Mouse (Mus musculus): ENCODE measurements around the gene Fam193b. TPM values are rescaled to one million over a fixed set of nuclear protein-coding genes. Genes with fewer than 3 reads are reported as not detected.
A peak's percentile ranks its signal among the peaks of the same experiment; 100 is the strongest.

Fam193b gene
- polyA plus RNA-seq, 1 experiment from 2014 or later, result 23.1 TPM

DNA sequence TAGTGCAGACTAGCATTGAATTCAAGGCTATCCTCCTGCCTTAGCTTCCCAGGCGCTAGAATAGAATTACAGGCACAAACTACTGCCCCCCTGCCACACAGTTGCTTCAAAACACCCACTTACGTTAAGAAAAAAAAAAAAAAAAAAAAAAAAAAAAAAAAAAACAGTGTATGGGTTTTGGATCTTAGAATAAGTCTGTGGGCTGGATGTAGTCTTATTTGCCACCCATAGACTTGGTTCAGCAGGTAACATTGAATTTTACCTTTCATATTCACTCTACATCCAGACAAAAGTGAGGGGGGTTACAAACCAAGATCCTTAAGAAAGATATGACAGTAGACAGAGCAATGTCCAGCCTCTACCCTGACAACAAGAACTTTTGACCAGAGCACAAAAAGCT, 3.0 kb downstream of the Fam193b start:
- no peak for DNase-seq (ENCODE audit: low spot score)
- 95% methylated on average over 2 of the region's 2 CpGs for WGBS

DNA sequence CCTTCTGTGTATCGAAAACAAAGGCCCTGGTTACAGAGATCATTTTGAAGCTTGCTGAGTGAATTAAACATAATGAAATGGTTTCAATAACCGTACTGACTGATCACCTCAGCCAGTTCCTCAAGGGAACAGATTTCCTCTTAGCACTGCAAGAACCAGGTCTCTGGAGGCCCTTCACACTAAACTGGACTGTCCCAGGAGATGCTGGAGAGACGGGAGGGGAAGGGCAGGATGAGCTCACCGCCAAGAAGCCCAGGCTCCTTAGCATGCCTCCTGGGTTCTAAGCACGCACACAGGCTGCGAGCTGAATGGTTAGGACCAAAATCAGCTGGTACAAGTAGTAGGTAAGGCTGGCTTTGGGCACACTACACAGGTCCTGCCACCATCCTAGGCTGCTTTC, 3.9 kb downstream of the Fam193b start:
- Histone ChIP-seq H3K36me3 (ENCODE audit: insufficient read depth, low read length) (no peaks in the 10 kb centered on the region), H3K4me3 (ENCODE audit: low read depth, low read length) (no peak overlapping the region), H3K27me3 (replicated peaks; ENCODE audit: insufficient read depth, low read length) (no peaks in the 10 kb centered on the region), H3K4me1 (ENCODE audit: insufficient read depth, low read depth, low read length) (peaks cover 9% of the 10 kb centered on the region; the same call in 1 of the 2 replicates), H3K27ac (ENCODE audit: low read length) (no peak overlapping the region), H3K9me3 (ENCODE audit: low read length) (no peaks in the 10 kb centered on the region), H3K4me2 (replicated peaks; ENCODE audit: low read depth, low read length) (no peak overlapping the region), H3K9ac (replicated peaks; ENCODE audit: low read depth) (no peak overlapping the region)
- TF ChIP-seq EP300 (IDR thresholded peaks at IDR 0.05) (no peak), CTCF (IDR thresholded peaks at IDR 0.05) (no peak)
- DNase-seq (ENCODE audit: low spot score) (no peak), ATAC-seq (no peak)
- WGBS, result 88% methylated on average over 6 of the region's 6 CpGs

More for the DNA sequence above, 3.0 kb downstream of the Fam193b start:
- no peak for ATAC-seq
- H3K9me3 ChIP-seq (ENCODE audit: low read length), result no peaks in the 10 kb centered on the region
- H3K27ac ChIP-seq (ENCODE audit: low read length), result no peak overlapping the region
- no peak overlapping the region for H3K9ac ChIP-seq (replicated peaks; ENCODE audit: low read depth)
- no peak overlapping the region for H3K4me3 ChIP-seq (ENCODE audit: low read depth, low read length)
- TF ChIP-seq EP300 (IDR thresholded peaks at IDR 0.05) (no peak), CTCF (IDR thresholded peaks at IDR 0.05) (no peak)
- no peak overlapping the region for H3K4me2 ChIP-seq (replicated peaks; ENCODE audit: low read depth, low read length)
- H3K4me1 ChIP-seq (ENCODE audit: insufficient read depth, low read depth, low read length), result peaks cover 9% of the 10 kb centered on the region; the same call in 1 of the 2 replicates
- H3K36me3 ChIP-seq (ENCODE audit: insufficient read depth, low read length), result no peaks in the 10 kb centered on the region
- no peaks in the 10 kb centered on the region for H3K27me3 ChIP-seq (replicated peaks; ENCODE audit: insufficient read depth, low read length)

DNA sequence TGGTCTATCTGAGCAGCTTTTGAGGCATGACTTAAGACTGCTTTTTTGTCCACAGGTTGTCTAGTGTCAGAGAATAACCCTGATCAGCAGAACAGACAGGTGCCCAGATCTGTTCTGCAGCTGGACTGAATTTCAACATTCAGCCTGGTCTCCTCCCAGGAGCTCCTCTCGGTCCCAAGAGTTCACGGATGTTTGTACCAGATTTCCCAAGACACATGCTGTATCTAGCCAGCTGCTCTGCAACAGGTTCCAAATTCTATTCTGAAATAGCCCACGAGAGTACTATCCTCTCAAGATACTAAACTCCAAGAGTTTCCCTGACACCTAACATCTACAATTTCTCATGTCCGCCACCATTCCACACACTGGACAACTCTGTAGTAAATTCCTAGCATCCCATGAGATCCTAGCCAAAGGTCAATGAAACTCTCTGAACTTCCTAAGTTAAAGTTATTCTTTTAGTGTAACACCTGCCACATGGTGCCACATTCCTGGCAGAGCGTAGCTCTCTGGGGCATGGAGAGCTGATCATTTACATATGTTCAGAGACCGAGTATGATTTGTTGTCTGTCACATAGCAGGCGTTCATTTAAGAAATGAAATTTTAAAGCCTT, 7.5 kb downstream of the Fam193b start:
- Histone ChIP-seq H3K9me3 (ENCODE audit: low read length) (no peaks in the 10 kb centered on the region), H3K9ac (replicated peaks; ENCODE audit: low read depth) (no peak overlapping the region), H3K36me3 (ENCODE audit: insufficient read depth, low read length) (no peaks in the 10 kb centered on the region), H3K4me1 (ENCODE audit: insufficient read depth, low read depth, low read length) (no peaks in the 10 kb centered on the region), H3K4me3 (ENCODE audit: low read depth, low read length) (no peak overlapping the region), H3K27ac (ENCODE audit: low read length) (no peak overlapping the region), H3K4me2 (replicated peaks; ENCODE audit: low read depth, low read length) (no peak overlapping the region), H3K27me3 (replicated peaks; ENCODE audit: insufficient read depth, low read length) (no peaks in the 10 kb centered on the region)
- WGBS, result 79% methylated on average over 7 of the region's 7 CpGs
- DNase-seq (ENCODE audit: low spot score) (peak; percentile 57), ATAC-seq (peak; percentile 53)
- no peak for TF ChIP-seq CTCF (IDR thresholded peaks at IDR 0.05)

DNA sequence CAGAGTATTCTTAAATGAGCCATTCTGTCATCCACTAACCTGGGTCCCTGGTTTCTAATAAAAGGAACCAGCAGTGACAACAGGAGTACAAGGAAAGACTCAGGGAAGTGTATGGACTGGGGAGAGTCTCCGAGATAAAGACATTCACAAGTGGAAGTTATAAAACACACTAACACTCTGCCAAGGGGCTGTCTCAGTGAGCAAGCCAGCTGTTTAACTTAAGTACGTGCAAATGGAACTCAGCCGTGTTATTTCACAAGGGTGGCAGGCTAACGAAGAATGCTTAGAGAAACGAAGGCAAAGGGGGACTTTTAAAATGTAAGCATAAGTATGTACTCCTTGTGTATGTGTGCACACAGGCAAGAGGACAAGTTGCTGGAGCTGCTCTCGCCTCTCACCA, 13.4 kb downstream of the Fam193b start:
- no peaks in the 10 kb centered on the region for H3K4me1 ChIP-seq (ENCODE audit: insufficient read depth, low read depth, low read length)
- no peak overlapping the region for H3K4me2 ChIP-seq (replicated peaks; ENCODE audit: low read depth, low read length)
- H3K9me3 ChIP-seq (ENCODE audit: low read length), result no peaks in the 10 kb centered on the region
- H3K4me3 ChIP-seq (ENCODE audit: low read depth, low read length), result no peak overlapping the region
- DNase-seq (ENCODE audit: low spot score) (peak; percentile 89), ATAC-seq (peak; percentile 88)
- no peaks in the 10 kb centered on the region for H3K27me3 ChIP-seq (replicated peaks; ENCODE audit: insufficient read depth, low read length)
- H3K27ac ChIP-seq (ENCODE audit: low read length), result peak overlapping the region; percentile 20
- TF ChIP-seq CTCF (IDR thresholded peaks at IDR 0.05), result no peak
- no peak for TF ChIP-seq EP300 (IDR thresholded peaks at IDR 0.05)
- H3K36me3 ChIP-seq (ENCODE audit: insufficient read depth, low read length), result peaks cover 24% of the 10 kb centered on the region; the same call in 1 of the 2 replicates
- no peak overlapping the region for H3K9ac ChIP-seq (replicated peaks; ENCODE audit: low read depth)
- whole genome bisulfite sequencing, result 53% methylated on average over 6 of the region's 6 CpGs

DNA sequence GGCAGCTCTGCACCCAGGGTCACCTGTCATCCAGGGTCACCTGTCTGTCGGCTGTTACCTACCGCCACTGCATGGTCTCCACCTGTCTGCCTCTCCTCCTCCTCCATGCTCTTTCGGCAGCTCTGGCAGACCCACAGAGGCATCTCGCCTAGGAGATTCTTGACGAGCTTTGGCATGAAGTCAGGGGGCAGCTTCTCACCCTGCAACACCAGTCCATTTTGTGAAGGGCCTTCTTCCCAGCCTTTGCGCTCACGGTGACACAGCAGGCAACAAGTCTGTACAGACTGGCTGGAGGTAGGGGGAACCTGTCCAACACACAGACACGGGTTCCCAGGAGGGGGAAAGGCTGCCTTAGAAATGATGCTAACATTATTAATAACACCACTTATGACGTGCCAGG, 15.0 kb downstream of the Fam193b start:
- TF ChIP-seq CTCF (IDR thresholded peaks at IDR 0.05) (no peak), EP300 (IDR thresholded peaks at IDR 0.05) (no peak)
- Histone ChIP-seq H3K9me3 (ENCODE audit: low read length) (no peaks in the 10 kb centered on the region), H3K4me3 (ENCODE audit: low read depth, low read length) (no peak overlapping the region), H3K27me3 (replicated peaks; ENCODE audit: insufficient read depth, low read length) (no peaks in the 10 kb centered on the region), H3K4me1 (ENCODE audit: insufficient read depth, low read depth, low read length) (no peaks in the 10 kb centered on the region), H3K36me3 (ENCODE audit: insufficient read depth, low read length) (peaks cover 30% of the 10 kb centered on the region; the same call in 1 of the 2 replicates), H3K4me2 (replicated peaks; ENCODE audit: low read depth, low read length) (no peak overlapping the region), H3K27ac (ENCODE audit: low read length) (no peak overlapping the region), H3K9ac (replicated peaks; ENCODE audit: low read depth) (no peak overlapping the region)
- DNase-seq (ENCODE audit: low spot score) (no peak), ATAC-seq (no peak)
- WGBS, result 87% methylated on average over 9 of the region's 9 CpGs

DNA sequence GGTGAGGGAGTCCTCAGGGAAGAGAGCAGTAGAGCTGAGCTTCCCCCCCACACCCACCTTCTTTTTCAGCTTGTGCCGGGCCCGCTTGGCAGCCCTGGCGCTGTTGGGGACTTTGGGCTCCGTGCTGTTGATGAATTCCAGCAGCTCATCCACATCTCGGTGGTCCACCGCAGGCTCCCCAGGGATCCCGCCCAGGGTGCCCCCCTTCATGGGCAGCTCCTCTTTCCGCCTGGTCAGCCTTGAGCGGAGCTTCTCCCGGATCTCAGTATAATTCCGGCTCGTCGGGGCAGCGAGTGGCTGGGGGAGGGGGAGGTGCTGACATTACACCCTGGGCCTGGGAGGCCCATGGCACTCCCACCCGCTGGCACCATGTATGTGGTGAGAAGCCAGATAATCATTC, 21.9 kb downstream of the Fam193b start:
- WGBS, result 88% methylated on average over 15 of the region's 15 CpGs
- Histone ChIP-seq H3K9me3 (ENCODE audit: low read length) (no peaks in the 10 kb centered on the region), H3K4me1 (ENCODE audit: insufficient read depth, low read depth, low read length) (no peaks in the 10 kb centered on the region), H3K4me2 (replicated peaks; ENCODE audit: low read depth, low read length) (no peak overlapping the region), H3K27me3 (replicated peaks; ENCODE audit: insufficient read depth, low read length) (no peaks in the 10 kb centered on the region), H3K9ac (replicated peaks; ENCODE audit: low read depth) (no peak overlapping the region), H3K36me3 (ENCODE audit: insufficient read depth, low read length) (peaks cover 19% of the 10 kb centered on the region; the same call in 1 of the 2 replicates), H3K4me3 (ENCODE audit: low read depth, low read length) (no peak overlapping the region), H3K27ac (ENCODE audit: low read length) (no peak overlapping the region)
- TF ChIP-seq EP300 (IDR thresholded peaks at IDR 0.05) (no peak), CTCF (IDR thresholded peaks at IDR 0.05) (no peak)
- ATAC-seq (no peak), DNase-seq (ENCODE audit: low spot score) (no peak)
